Mouse (Mus musculus): ENCODE results near the gene Mtmr11. TPM values are rescaled to one million over a fixed set of nuclear protein-coding genes. Genes with fewer than 3 reads are reported as not detected.

The Mtmr11 gene
- polyA plus RNA-seq (2014; fragmentation: Nextera tagmentation; extraction: Ambion mirVana): 6.8 and 8.8 TPM in 2 replicates

DNA sequence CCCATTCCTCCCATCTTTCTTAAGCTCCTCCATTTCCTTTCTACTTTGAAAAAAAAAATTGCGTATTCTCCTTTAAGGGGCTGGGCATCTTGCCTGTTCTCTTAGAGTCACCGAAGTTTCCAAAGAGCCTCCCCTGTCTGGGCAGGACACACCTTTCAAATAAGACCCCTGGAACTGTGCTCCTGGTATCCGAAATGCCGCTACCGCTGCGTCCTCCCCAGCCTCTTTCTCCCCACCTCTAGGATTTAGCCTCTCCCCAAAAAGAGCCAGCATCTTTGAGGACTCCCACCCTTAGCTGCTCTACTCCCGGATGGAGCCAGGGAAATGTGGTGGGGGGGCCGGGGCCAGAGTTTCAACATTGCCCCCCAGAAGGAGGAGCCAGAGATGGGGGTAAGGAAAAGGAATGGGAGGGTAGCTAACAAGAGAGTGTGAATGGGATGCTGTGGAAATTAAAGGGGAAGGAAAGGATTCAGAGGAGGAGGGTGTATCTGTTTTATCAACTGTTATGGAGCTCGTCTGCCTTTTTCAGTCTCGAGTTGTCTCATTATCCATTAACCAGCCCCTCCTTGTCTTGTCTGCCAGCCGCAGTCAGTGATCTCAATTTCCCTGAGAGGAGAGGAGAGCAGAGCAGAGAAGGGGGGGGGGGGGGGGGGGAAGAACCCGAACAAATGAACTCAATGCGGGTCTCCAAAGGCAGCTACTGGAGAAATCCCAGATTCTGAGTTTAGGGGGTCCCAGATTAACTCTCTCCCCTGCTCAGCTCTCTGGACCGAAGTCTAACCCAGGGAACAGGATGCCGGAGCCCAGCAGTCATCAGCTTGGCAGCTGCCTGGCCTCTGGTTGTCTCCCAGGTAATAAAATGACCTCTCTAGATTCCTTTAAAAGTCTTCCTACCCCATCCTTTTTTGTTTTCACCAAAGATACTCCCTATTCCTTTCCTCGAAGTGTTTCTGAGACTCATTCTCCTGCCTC, at the start of gene Mtmr11:
Gene Mtmr11, plus strand, starts transcription at position 136 of the 972 bp plus-strand sequence.
- Histone ChIP-seq H3K27me3 (replicated peaks; ENCODE audit: control insufficient read depth, insufficient read depth, low read length) (peaks cover 25% of the 10 kb centered on the region), H3K27ac (ENCODE audit: low read depth, low read length) (peak within 1 kb of the TSS; percentile 30; the same call in 1 of the 2 replicates), H3K4me3 (ENCODE audit: low read depth, low read length) (peak within 1 kb of the TSS; percentile 45), H3K4me1 (replicated peaks; ENCODE audit: control insufficient read depth, insufficient read depth, low read length) (peaks cover 11% of the 10 kb centered on the region), H3K9me3 (ENCODE audit: control insufficient read depth, low read length) (no peaks in the 10 kb centered on the region), H3K9ac (ENCODE audit: low read depth, low read length) (peak within 1 kb of the TSS; percentile 54), H3K36me3 (ENCODE audit: control insufficient read depth, insufficient read depth, low read length) (no peaks in the 10 kb centered on the region), H3K4me2 (peak within 1 kb of the TSS; percentile 65)
- WGBS: 11% methylated on average over 16 of the region's 16 CpGs
- ATAC-seq (replicated peaks; ENCODE audit: low FRiP score) (no peak), DNase-seq (ENCODE audit: low spot score) (no peak)

DNA sequence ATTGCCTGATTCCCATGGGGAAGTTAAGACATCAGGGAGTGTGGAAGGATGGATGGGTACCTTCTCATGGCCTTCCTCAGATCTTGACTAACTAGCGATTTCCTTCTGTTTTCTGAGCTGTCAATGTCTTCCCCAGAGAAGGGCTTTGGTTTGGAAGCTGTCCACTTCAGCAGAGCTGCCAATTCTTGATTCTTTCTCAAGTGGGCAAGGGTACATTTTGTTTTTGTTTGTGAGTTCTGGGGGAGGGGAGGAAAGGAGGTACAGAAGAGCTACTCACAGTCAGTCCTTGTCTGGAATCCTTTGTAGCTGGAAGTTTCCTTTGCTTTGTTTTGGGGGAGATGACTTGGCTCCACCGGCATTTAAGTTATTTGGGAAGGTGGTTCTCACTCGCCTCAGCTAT, 48.6 kb upstream of the Mtmr11 start:
- no peak overlapping the region for H3K4me3 ChIP-seq (ENCODE audit: low read depth, low read length)
- H3K4me2 ChIP-seq: no peak overlapping the region
- peaks cover 4% of the 10 kb centered on the region; the same call in 1 of the 2 replicates for H3K4me1 ChIP-seq (replicated peaks; ENCODE audit: control insufficient read depth, insufficient read depth, low read length)
- no peak overlapping the region for H3K27ac ChIP-seq (ENCODE audit: low read depth, low read length)
- no peaks in the 10 kb centered on the region for H3K27me3 ChIP-seq (replicated peaks; ENCODE audit: control insufficient read depth, insufficient read depth, low read length)
- H3K9ac ChIP-seq (ENCODE audit: low read depth, low read length): no peak overlapping the region
- H3K9me3 ChIP-seq (ENCODE audit: control insufficient read depth, low read length): no peaks in the 10 kb centered on the region
- peaks cover 4% of the 10 kb centered on the region; the same call in 1 of the 2 replicates for H3K36me3 ChIP-seq (ENCODE audit: control insufficient read depth, insufficient read depth, low read length)
- no peak for ATAC-seq (replicated peaks; ENCODE audit: low FRiP score)
- WGBS: 65% methylated on average over 3 of the region's 3 CpGs
- DNase-seq (ENCODE audit: low spot score): no peak

DNA sequence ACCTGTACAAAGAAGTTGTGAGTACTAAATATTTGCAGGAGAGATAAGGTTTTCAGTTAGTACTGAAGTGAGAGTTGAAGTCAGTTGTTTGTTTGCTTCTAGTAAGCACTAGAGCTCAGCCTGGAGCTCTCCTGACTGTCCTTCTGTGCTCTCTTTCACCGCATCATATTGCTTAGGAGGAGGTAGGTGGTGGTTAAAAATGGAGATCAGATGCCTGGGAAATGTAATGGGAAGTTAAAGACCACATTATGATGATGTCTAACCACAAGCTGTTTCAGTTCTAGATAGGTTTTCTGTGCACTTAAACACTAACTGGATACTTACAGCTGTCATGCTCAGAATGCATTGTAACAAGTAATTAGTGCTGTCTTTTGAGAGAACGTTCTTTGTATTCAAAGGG, 43.7 kb upstream of the Mtmr11 start:
- no peak for ATAC-seq (replicated peaks; ENCODE audit: low FRiP score)
- Histone ChIP-seq H3K9ac (ENCODE audit: low read depth, low read length) (no peak overlapping the region), H3K27ac (ENCODE audit: low read depth, low read length) (no peak overlapping the region), H3K4me1 (replicated peaks; ENCODE audit: control insufficient read depth, insufficient read depth, low read length) (peaks cover 4% of the 10 kb centered on the region; the same call in 1 of the 2 replicates), H3K4me3 (ENCODE audit: low read depth, low read length) (no peak overlapping the region), H3K36me3 (ENCODE audit: control insufficient read depth, insufficient read depth, low read length) (no peaks in the 10 kb centered on the region), H3K4me2 (no peak overlapping the region), H3K27me3 (replicated peaks; ENCODE audit: control insufficient read depth, insufficient read depth, low read length) (no peaks in the 10 kb centered on the region), H3K9me3 (ENCODE audit: control insufficient read depth, low read length) (no peaks in the 10 kb centered on the region)
- 71% methylated on average over 2 of the region's 2 CpGs for WGBS
- no peak for DNase-seq (ENCODE audit: low spot score)

DNA sequence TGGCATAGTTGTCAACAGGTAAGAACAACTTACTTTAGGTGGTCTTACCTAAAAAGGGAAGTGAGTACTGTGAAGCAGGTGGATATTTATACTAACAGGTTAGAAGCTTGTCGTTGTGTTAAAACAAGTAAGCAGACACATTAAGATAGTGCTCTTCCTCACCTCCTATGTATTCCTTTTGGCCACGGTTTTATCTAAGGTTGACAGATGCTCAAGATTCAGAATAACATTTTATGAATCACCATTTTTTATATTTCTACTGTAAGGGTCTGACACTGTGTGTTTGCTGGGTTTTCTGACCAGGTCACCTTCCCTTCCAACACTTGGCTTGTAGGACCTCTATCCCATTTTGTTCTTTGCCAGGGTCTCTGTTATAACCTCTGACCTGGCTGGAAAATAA, 43.1 kb upstream of the Mtmr11 start:
- Histone ChIP-seq H3K4me2 (no peak overlapping the region), H3K36me3 (ENCODE audit: control insufficient read depth, insufficient read depth, low read length) (no peaks in the 10 kb centered on the region), H3K27ac (ENCODE audit: low read depth, low read length) (no peak overlapping the region), H3K27me3 (replicated peaks; ENCODE audit: control insufficient read depth, insufficient read depth, low read length) (no peaks in the 10 kb centered on the region), H3K4me1 (replicated peaks; ENCODE audit: control insufficient read depth, insufficient read depth, low read length) (peaks cover 4% of the 10 kb centered on the region; the same call in 1 of the 2 replicates), H3K9me3 (ENCODE audit: control insufficient read depth, low read length) (no peaks in the 10 kb centered on the region), H3K4me3 (ENCODE audit: low read depth, low read length) (no peak overlapping the region), H3K9ac (ENCODE audit: low read depth, low read length) (no peak overlapping the region)
- ATAC-seq (replicated peaks; ENCODE audit: low FRiP score) (no peak), DNase-seq (ENCODE audit: low spot score) (no peak)
- 79% methylated on average over 2 of the region's 2 CpGs for WGBS

DNA sequence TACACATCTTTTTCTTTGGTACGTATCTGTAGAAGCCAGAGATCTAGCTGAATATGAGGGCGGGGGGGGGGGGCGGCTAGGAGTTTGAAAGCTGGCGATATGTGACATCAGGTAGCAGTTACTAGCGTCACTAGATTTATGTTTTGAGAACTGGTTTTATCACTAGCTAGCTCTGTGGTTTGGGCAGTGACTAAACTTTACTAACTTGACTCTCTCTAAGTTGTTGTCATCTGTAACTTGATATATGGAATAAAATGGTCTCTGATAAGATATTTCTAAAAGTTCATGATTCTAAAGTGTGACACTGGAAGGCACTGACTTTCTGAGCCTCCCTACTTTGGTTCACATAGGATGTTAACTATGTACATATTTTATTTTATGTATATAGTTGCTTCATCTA, 37.6 kb upstream of the Mtmr11 start:
- no peak for ATAC-seq (replicated peaks; ENCODE audit: low FRiP score)
- no peak overlapping the region for H3K27ac ChIP-seq (ENCODE audit: low read depth, low read length)
- no peaks in the 10 kb centered on the region for H3K27me3 ChIP-seq (replicated peaks; ENCODE audit: control insufficient read depth, insufficient read depth, low read length)
- no peak overlapping the region for H3K4me3 ChIP-seq (ENCODE audit: low read depth, low read length)
- WGBS: 88% methylated on average over 5 of the region's 5 CpGs
- no peak overlapping the region for H3K9ac ChIP-seq (ENCODE audit: low read depth, low read length)
- no peak overlapping the region for H3K4me2 ChIP-seq
- no peaks in the 10 kb centered on the region for H3K4me1 ChIP-seq (replicated peaks; ENCODE audit: control insufficient read depth, insufficient read depth, low read length)
- DNase-seq (ENCODE audit: low spot score): no peak
- H3K36me3 ChIP-seq (ENCODE audit: control insufficient read depth, insufficient read depth, low read length): no peaks in the 10 kb centered on the region
- H3K9me3 ChIP-seq (ENCODE audit: control insufficient read depth, low read length): no peaks in the 10 kb centered on the region

DNA sequence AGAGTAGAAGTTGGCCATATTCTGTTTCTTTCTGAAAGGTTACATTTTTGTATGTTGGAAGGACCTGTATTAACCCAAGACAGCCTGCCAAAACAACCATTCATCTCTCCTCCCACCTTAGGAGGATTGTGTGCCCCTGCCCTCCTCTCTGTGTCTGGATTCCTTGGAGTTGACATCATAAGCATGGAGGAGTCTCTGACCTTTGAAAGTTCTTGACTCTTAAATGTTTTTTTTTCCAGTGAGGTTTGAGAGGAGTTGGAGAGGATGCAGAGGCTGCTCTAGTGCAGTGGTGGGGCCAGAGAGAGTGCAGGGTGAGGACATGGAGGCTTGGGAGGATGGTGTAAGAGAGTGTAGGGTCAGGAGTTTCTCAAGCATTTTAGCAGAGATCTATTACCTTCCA, 33.7 kb upstream of the Mtmr11 start:
- Histone ChIP-seq H3K4me2 (no peak overlapping the region), H3K4me1 (replicated peaks; ENCODE audit: control insufficient read depth, insufficient read depth, low read length) (0 out of 2 replicates have a peak, but pooled peaks cover 4% of the 10 kb centered on the region), H3K27ac (ENCODE audit: low read depth, low read length) (no peak overlapping the region), H3K9ac (ENCODE audit: low read depth, low read length) (no peak overlapping the region), H3K9me3 (ENCODE audit: control insufficient read depth, low read length) (no peaks in the 10 kb centered on the region), H3K4me3 (ENCODE audit: low read depth, low read length) (no peak overlapping the region), H3K36me3 (ENCODE audit: control insufficient read depth, insufficient read depth, low read length) (no peaks in the 10 kb centered on the region), H3K27me3 (replicated peaks; ENCODE audit: control insufficient read depth, insufficient read depth, low read length) (no peaks in the 10 kb centered on the region)
- DNase-seq (ENCODE audit: low spot score) (no peak), ATAC-seq (replicated peaks; ENCODE audit: low FRiP score) (no peak)

DNA sequence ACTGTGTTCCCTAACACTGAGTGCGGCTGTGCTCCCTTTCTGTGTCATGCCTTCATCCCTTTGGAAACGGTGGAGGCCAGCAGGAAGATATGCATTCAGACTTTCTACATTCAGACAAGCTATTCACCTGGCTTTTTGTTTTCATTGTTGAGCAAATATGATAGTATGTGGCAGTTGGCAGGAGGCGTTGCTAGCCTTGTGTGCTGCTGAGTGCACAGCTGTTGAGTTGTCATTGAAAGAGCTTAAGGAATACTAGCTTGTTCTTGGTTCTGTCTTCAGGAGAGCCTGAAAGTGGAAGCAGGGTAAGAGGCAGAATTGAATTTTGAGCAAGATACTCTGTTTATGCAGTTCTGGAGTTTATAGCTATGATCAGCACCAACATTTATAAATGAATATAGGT, 29.3 kb upstream of the Mtmr11 start:
- Histone ChIP-seq H3K9me3 (ENCODE audit: control insufficient read depth, low read length) (no peaks in the 10 kb centered on the region), H3K4me1 (replicated peaks; ENCODE audit: control insufficient read depth, insufficient read depth, low read length) (0 out of 2 replicates have a peak, but pooled peaks cover 4% of the 10 kb centered on the region), H3K9ac (ENCODE audit: low read depth, low read length) (no peak overlapping the region), H3K27ac (ENCODE audit: low read depth, low read length) (no peak overlapping the region), H3K27me3 (replicated peaks; ENCODE audit: control insufficient read depth, insufficient read depth, low read length) (no peaks in the 10 kb centered on the region), H3K4me2 (no peak overlapping the region), H3K36me3 (ENCODE audit: control insufficient read depth, insufficient read depth, low read length) (no peaks in the 10 kb centered on the region), H3K4me3 (ENCODE audit: low read depth, low read length) (no peak overlapping the region)
- ATAC-seq (replicated peaks; ENCODE audit: low FRiP score) (no peak), DNase-seq (ENCODE audit: low spot score) (no peak)
- 85% methylated on average over 3 of the region's 3 CpGs for WGBS

DNA sequence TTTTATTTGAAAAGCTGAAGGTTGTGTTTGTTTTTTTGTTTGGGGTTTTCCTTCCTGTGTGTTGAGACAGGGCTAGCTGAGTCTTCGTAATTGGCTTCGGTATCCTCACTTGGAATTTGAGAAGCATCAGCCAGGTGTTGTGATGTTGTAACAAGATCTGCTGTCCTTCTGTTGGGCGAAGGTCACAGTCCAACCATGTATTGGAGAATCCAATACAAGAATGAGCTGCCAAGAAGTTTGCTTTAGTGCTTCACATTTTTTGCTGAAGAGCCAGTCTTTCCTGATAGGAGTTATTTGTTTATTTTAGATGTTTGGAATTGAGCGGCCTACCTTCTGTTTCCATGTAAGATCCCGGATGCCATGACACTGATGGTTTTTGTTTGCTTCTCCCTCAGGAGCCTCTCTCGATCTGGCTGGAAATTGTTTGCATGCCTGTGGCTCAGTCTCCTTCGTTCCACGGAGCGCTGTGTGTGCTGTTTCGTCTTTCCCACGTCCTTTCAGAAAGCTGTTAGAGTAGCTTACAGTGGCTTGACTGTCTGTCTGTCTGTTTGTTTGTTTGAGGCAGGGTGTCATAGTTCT, 28.4 kb upstream of the Mtmr11 start:
- 74% methylated on average over 11 of the region's 11 CpGs for WGBS
- no peak for ATAC-seq (replicated peaks; ENCODE audit: low FRiP score)

More for the DNA sequence above, 28.4 kb upstream of the Mtmr11 start:
- Histone ChIP-seq H3K4me2 (no peak overlapping the region), H3K4me3 (ENCODE audit: low read depth, low read length) (no peak overlapping the region), H3K4me1 (replicated peaks; ENCODE audit: control insufficient read depth, insufficient read depth, low read length) (0 out of 2 replicates have a peak, but pooled peaks cover 4% of the 10 kb centered on the region), H3K9me3 (ENCODE audit: control insufficient read depth, low read length) (no peaks in the 10 kb centered on the region), H3K36me3 (ENCODE audit: control insufficient read depth, insufficient read depth, low read length) (no peaks in the 10 kb centered on the region), H3K9ac (ENCODE audit: low read depth, low read length) (no peak overlapping the region), H3K27me3 (replicated peaks; ENCODE audit: control insufficient read depth, insufficient read depth, low read length) (no peaks in the 10 kb centered on the region), H3K27ac (ENCODE audit: low read depth, low read length) (no peak overlapping the region)
- no peak for DNase-seq (ENCODE audit: low spot score)

Data from liver, embryonic 11.5 days (tissue).